29 mouse cellular contexts compared by ENCODE assay signal in the genomic region with DNA sequence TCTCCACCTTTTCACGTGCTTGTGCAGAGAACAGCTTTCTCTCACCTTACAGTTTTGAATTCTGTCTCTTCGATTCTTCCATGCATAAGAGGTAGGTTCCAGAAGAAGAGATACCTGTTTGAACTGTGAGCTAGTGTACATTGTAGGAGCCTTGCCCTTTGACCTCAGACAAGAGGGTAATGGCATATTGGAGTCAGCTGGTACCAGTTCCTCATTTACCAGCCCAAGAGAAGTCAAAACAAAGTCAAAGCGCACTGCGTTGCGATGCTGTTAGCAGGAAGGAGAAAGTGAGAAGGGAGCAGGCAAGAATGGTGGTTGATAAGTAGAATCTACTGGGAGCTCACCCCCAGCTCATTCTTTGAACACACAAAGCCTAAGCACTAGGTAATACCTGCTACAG. TPM values are rescaled to one million over a fixed set of nuclear protein-coding genes. Genes with fewer than 3 reads are reported as not detected.
DNase-seq lines count a peak whose midpoint lies in the region; ATAC-seq and TF ChIP-seq lines count a peak whose summit lies in the region.
"Had no signal": no experiment of that assay in that cellular context is flagged by ENCODE, and none has a peak within 500 bp of the region (broad histone marks: within the 10 kb centered on the region; RNA-seq: fewer than 3 reads in every experiment).

No protein-coding gene starts in this region.

- no peak for TF ChIP-seq CTCF in small intestine, adult 2 months (IDR thresholded peaks at IDR 0.05; ENCODE audit: extremely low read depth, insufficient read length, insufficient replicate concordance, low read depth, low read length)

- H3K4me3 ChIP-seq in small intestine, adult 2 months (ENCODE audit: low read depth, low read length), result no peak overlapping the region
- H3K4me3 ChIP-seq: embryonic facial prominence, embryonic 15.5 days; erythroblast, embryonic 14.5 days; forebrain, embryonic 10.5 days; heart, adult 2 months; heart, embryonic 15.5 days; hindbrain, embryonic 13.5 days had no signal

- DNase-seq in spleen, postnatal 36 days (ENCODE audit: low spot score in 2 of 2), result peak; percentile 34 to 37
- DNase-seq in spleen, postnatal 10 days (ENCODE audit: low spot score in 2 of 2), result no peak
- DNase-seq in frontal cortex, adult 2 months (ENCODE audit: extremely low spot score in 1 of 2, low spot score in 1 of 2), result no peak
- DNase-seq in frontal cortex, postnatal 10 days (ENCODE audit: low spot score in 2 of 2), result no peak
- DNase-seq: adrenal gland, postnatal 10 days; cerebellum, adult 11 months; cerebellum, adult 8-10 months; cerebellum, postnatal 14 days; embryo, embryonic 11 days; gastrocnemius, postnatal 10 days; heart, adult 2 months; heart, postnatal 14 days had no signal

- TF ChIP-seq POLR2A in small intestine, adult 2 months (IDR thresholded peaks at IDR 0.05; ENCODE audit: low read depth, low read length), result no peak

- H3K36me3 ChIP-seq in small intestine, adult 2 months (ENCODE audit: control insufficient read depth, insufficient read depth, low read length), result peaks cover 3% of the 10 kb centered on the region
- H3K36me3 ChIP-seq: embryonic facial prominence, embryonic 15.5 days; heart, embryonic 15.5 days; hindbrain, embryonic 13.5 days had no signal

- no peaks in the 10 kb centered on the region for H3K27me3 ChIP-seq in small intestine, adult 2 months (ENCODE audit: control insufficient read depth, insufficient read depth, low read length)
- H3K27me3 ChIP-seq: embryonic facial prominence, embryonic 15.5 days; heart, embryonic 15.5 days had no signal

- 36% methylated on average over 5 of the region's 5 CpGs for WGBS in small intestine, adult 2 months

- peaks cover 26% of the 10 kb centered on the region for H3K4me1 ChIP-seq in small intestine, adult 2 months (ENCODE audit: control insufficient read depth, insufficient read depth, insufficient read length, low read length)

- H3K27ac ChIP-seq in small intestine, adult 2 months (ENCODE audit: insufficient read depth, low read depth, low read length), result peak overlapping the region; percentile 44
- H3K27ac ChIP-seq: embryonic facial prominence, embryonic 15.5 days; forebrain, embryonic 10.5 days; heart, adult 2 months; heart, embryonic 15.5 days; hindbrain, embryonic 13.5 days had no signal

- ATAC-seq in megakaryocyte, adult 5-6 weeks (ENCODE audit: poor library complexity, severe bottlenecking), result peak; percentile 55
- ATAC-seq: CD4-positive, CD25-positive, alpha-beta regulatory T cell, adult 4 months; forebrain, embryonic 14.5 days had no signal

RNA-seq across cellular contexts. Expression of a gene that starts 43.6 kb away (rescaled TPM):
- total RNA-seq in megakaryocyte, adult 5-6 weeks (2015), result not detected in 2 replicates
- not detected in 2 replicates for total RNA-seq in megakaryocyte, adult 5-6 weeks (2017)
- polyA plus RNA-seq in small intestine, adult 2 months (2012; rRNA removed), result not detected in 2 replicates
- polyA plus RNA-seq in frontal cortex, adult 2 months (2012; rRNA removed), result not detected in 2 replicates
- total RNA-seq: adrenal gland, postnatal 10 days; adrenal gland, postnatal 4 days; common myeloid progenitor, adult 5-6 weeks; gastrocnemius, postnatal 10 days; gastrocnemius, postnatal 4 days; heart, adult 2 months; heart, postnatal 14 days; hematopoietic stem cell, adult 5-6 weeks; MEL had no signal
- polyA plus RNA-seq: brain, embryonic 14.5 days; CD4-positive, CD25-positive, alpha-beta regulatory T cell, adult 4 months; embryonic facial prominence, embryonic 11.5 days; erythroblast, embryonic 14.5 days; forebrain, embryonic 10.5 days; forebrain, embryonic 14.5 days; heart, adult 2 months; heart, embryonic 11.5 days; heart, embryonic 15.5 days; hindbrain, embryonic 13.5 days had no signal

Comparison
In these comparisons a context has a peak if more than half of its experiments do, and no peak if none do; other contexts are left out.
1. DNase-seq: peak in spleen, postnatal 36 days (2 of 2); none in spleen, postnatal 10 days (0 of 2), frontal cortex, adult 2 months (0 of 2) and frontal cortex, postnatal 10 days (0 of 2).